Mouse (Mus musculus) left cerebral cortex, adult 18-20 months (tissue): ENCODE results near the gene Lrrc75a. TPM values are rescaled to one million over a fixed set of nuclear protein-coding genes. Genes with fewer than 3 reads are reported as not detected.
A peak's percentile ranks its signal among the peaks of the same experiment; 100 is the strongest.

Experiments
- DNase-seq, 2 experiments: peaks; one replicate each; pipeline ENCODE4 v3.0.0; 2021 to 2022; ENCODE audit warnings: low spot score in 2 of 2, mixed read lengths in 1 of 2
- total RNA-seq, 2 experiments: library from RNA; stranded (reverse); gene quantifications; 2 replicates each; pipeline ENCODE4 v1.2.3; 2021

Gene Lrrc75a
- total RNA-seq, 2 experiments from 2014 or later = 24.2 to 28.0 TPM

GRCm38 (mm10) chr11:62622850-62623249, 25.5 kb downstream of the Lrrc75a start:
- DNase-seq = no peak

GRCm38 (mm10) chr11:62621586-62622283, 26.6 kb downstream of the Lrrc75a start:
- DNase-seq = no peak

GRCm38 (mm10) chr11:62621079-62621478, 27.2 kb downstream of the Lrrc75a start:
- no peak for DNase-seq

GRCm38 (mm10) chr11:62615456-62615855, 32.9 kb downstream of the Lrrc75a start:
- DNase-seq = no peak

GRCm38 (mm10) chr11:62614876-62615410, 33.4 kb downstream of the Lrrc75a start:
- DNase-seq = no peak

GRCm38 (mm10) chr11:62613657-62614365, 34.5 kb downstream of the Lrrc75a start:
- DNase-seq = peak; percentile 93 to 97

- DNase-seq = no peak
These were observed 35.7 kb downstream of the Lrrc75a start for GRCm38 (mm10) chr11:62612604-62613003.

- no peak for DNase-seq
These were observed 38.0 kb downstream of the Lrrc75a start for GRCm38 (mm10) chr11:62610304-62610703.

- no peak for DNase-seq
These were observed 39.3 kb downstream of the Lrrc75a start for GRCm38 (mm10) chr11:62608826-62609675.

GRCm38 (mm10) chr11:62607952-62608201, 40.4 kb downstream of the Lrrc75a start:
- DNase-seq = no peak

- no peak for DNase-seq
These were observed 41.0 kb downstream of the Lrrc75a start for GRCm38 (mm10) chr11:62607170-62607951.

- DNase-seq = no peak
These were observed 41.8 kb downstream of the Lrrc75a start for GRCm38 (mm10) chr11:62606299-62607169.

- DNase-seq = no peak
These were observed 42.6 kb downstream of the Lrrc75a start for GRCm38 (mm10) chr11:62605619-62606298.

GRCm38 (mm10) chr11:62604886-62605618, 43.3 kb downstream of the Lrrc75a start:
- no peak for DNase-seq

- DNase-seq = no peak
These were observed 44.1 kb downstream of the Lrrc75a start for GRCm38 (mm10) chr11:62604123-62604706.

GRCm38 (mm10) chr11:62603312-62604056, 44.8 kb downstream of the Lrrc75a start:
- DNase-seq = no peak

- peak; percentile 96 to 98 for DNase-seq
These were observed 45.6 kb downstream of the Lrrc75a start for GRCm38 (mm10) chr11:62602619-62603311.
